Mouse (Mus musculus): ENCODE results near the gene Scml4. TPM values are rescaled to one million over a fixed set of nuclear protein-coding genes. Genes with fewer than 3 reads are reported as not detected.

Gene Scml4
- polyA plus RNA-seq, 1 experiment from 2014 or later: 7.1 TPM

GRCm38 (mm10) chr10:42941278-42941677, 81.1 kb downstream of the Scml4 start:
- WGBS: 45% methylated on average over 4 of the region's 4 CpGs
- H3K9me3 ChIP-seq: no peaks in the 10 kb centered on the region
- H3K36me3 ChIP-seq: no peaks in the 10 kb centered on the region
- peak; percentile 16; the same call in 1 of the 2 replicates for ATAC-seq (ENCODE audit: low FRiP score)
- H3K27ac ChIP-seq: peak overlapping the region; percentile 84
- H3K4me1 ChIP-seq (replicated peaks): peaks cover 19% of the 10 kb centered on the region
- peak overlapping the region; percentile 47 for H3K4me2 ChIP-seq
- peak overlapping the region; percentile 60; the same call in 1 of the 2 replicates for H3K9ac ChIP-seq
- H3K4me3 ChIP-seq: peak overlapping the region; percentile 23; the same call in 1 of the 2 replicates
- 0 out of 2 replicates have a peak, but pooled peaks cover 4% of the 10 kb centered on the region for H3K27me3 ChIP-seq

GRCm38 (mm10) chr10:42941697-42942221, 81.6 kb downstream of the Scml4 start:
- 0 out of 2 replicates have a peak, but pooled peaks cover 6% of the 10 kb centered on the region for H3K27me3 ChIP-seq
- peak; percentile 82 for ATAC-seq (ENCODE audit: low FRiP score)
- H3K27ac ChIP-seq: peak overlapping the region; percentile 84
- 22% methylated on average over 14 of the region's 14 CpGs for WGBS
- peak overlapping the region; percentile 60 for H3K9ac ChIP-seq
- peak overlapping the region; percentile 47 for H3K4me2 ChIP-seq
- H3K4me3 ChIP-seq: peak overlapping the region; percentile 23
- peaks cover 19% of the 10 kb centered on the region for H3K4me1 ChIP-seq (replicated peaks)
- H3K9me3 ChIP-seq: no peaks in the 10 kb centered on the region
- no peaks in the 10 kb centered on the region for H3K36me3 ChIP-seq

- 0 out of 2 replicates have a peak, but pooled peaks cover 8% of the 10 kb centered on the region for H3K27me3 ChIP-seq
- H3K4me2 ChIP-seq: no peak overlapping the region
- peak overlapping the region; percentile 84 for H3K27ac ChIP-seq
- no peak overlapping the region for H3K4me3 ChIP-seq
- H3K9me3 ChIP-seq: no peaks in the 10 kb centered on the region
- H3K4me1 ChIP-seq (replicated peaks): peaks cover 19% of the 10 kb centered on the region
- WGBS: 93% methylated on average over 3 of the region's 3 CpGs
- no peak overlapping the region; the same call in 1 of the 2 replicates for H3K9ac ChIP-seq
- ATAC-seq (ENCODE audit: low FRiP score): no peak
- H3K36me3 ChIP-seq: no peaks in the 10 kb centered on the region
Observed at GRCm38 (mm10) chr10:42942300-42942699, 82.1 kb downstream of the Scml4 start.

- H3K27ac ChIP-seq: no peak overlapping the region
- no peak overlapping the region for H3K9ac ChIP-seq
- no peaks in the 10 kb centered on the region for H3K9me3 ChIP-seq
- no peak overlapping the region for H3K4me2 ChIP-seq
- no peak overlapping the region for H3K4me3 ChIP-seq
- H3K4me1 ChIP-seq (replicated peaks): peaks cover 26% of the 10 kb centered on the region
- H3K36me3 ChIP-seq: no peaks in the 10 kb centered on the region
- 43% methylated on average over 4 of the region's 4 CpGs for WGBS
- H3K27me3 ChIP-seq: 0 out of 2 replicates have a peak, but pooled peaks cover 8% of the 10 kb centered on the region
- no peak for ATAC-seq (ENCODE audit: low FRiP score)
Observed at GRCm38 (mm10) chr10:42945316-42945715, 85.1 kb downstream of the Scml4 start.

GRCm38 (mm10) chr10:42947336-42947735, 87.2 kb downstream of the Scml4 start:
- Histone ChIP-seq H3K36me3 (no peaks in the 10 kb centered on the region), H3K9ac (no peak overlapping the region), H3K4me3 (no peak overlapping the region), H3K9me3 (no peaks in the 10 kb centered on the region), H3K27ac (no peak overlapping the region), H3K4me2 (no peak overlapping the region), H3K4me1 (replicated peaks) (peaks cover 30% of the 10 kb centered on the region), H3K27me3 (0 out of 2 replicates have a peak, but pooled peaks cover 8% of the 10 kb centered on the region)
- no peak for ATAC-seq (ENCODE audit: low FRiP score)
- WGBS: 92% methylated on average over 5 of the region's 5 CpGs

GRCm38 (mm10) chr10:42950252-42950751, 90.1 kb downstream of the Scml4 start:
- H3K36me3 ChIP-seq: no peaks in the 10 kb centered on the region
- H3K27ac ChIP-seq: no peak overlapping the region
- 0% methylated on average over 7 of the region's 8 CpGs for WGBS
- H3K4me3 ChIP-seq: no peak overlapping the region
- no peaks in the 10 kb centered on the region for H3K9me3 ChIP-seq
- 0 out of 2 replicates have a peak, but pooled peaks cover 10% of the 10 kb centered on the region for H3K27me3 ChIP-seq
- H3K9ac ChIP-seq: no peak overlapping the region
- H3K4me2 ChIP-seq: peak overlapping the region; percentile 43
- ATAC-seq (ENCODE audit: low FRiP score): peak; percentile 41
- H3K4me1 ChIP-seq (replicated peaks): peaks cover 30% of the 10 kb centered on the region

GRCm38 (mm10) chr10:42951078-42952045, 91.2 kb downstream of the Scml4 start:
- no peak overlapping the region for H3K4me3 ChIP-seq
- ATAC-seq (ENCODE audit: low FRiP score): peak; percentile 30
- H3K4me2 ChIP-seq: no peak overlapping the region; the same call in 1 of the 2 replicates
- H3K27ac ChIP-seq: peak overlapping the region; percentile 52
- H3K9me3 ChIP-seq: no peaks in the 10 kb centered on the region
- 0 out of 2 replicates have a peak, but pooled peaks cover 10% of the 10 kb centered on the region for H3K27me3 ChIP-seq
- peaks cover 30% of the 10 kb centered on the region for H3K4me1 ChIP-seq (replicated peaks)
- no peak overlapping the region for H3K9ac ChIP-seq
- 46% methylated on average over 20 of the region's 20 CpGs for WGBS
- no peaks in the 10 kb centered on the region for H3K36me3 ChIP-seq

- Histone ChIP-seq H3K4me1 (replicated peaks) (peaks cover 30% of the 10 kb centered on the region), H3K9me3 (no peaks in the 10 kb centered on the region), H3K4me3 (no peak overlapping the region), H3K36me3 (no peaks in the 10 kb centered on the region), H3K9ac (no peak overlapping the region), H3K4me2 (no peak overlapping the region), H3K27ac (peak overlapping the region; percentile 52), H3K27me3 (peaks cover 13% of the 10 kb centered on the region; the same call in 1 of the 2 replicates)
- no peak for ATAC-seq (ENCODE audit: low FRiP score)
- 53% methylated on average over 9 of the region's 9 CpGs for WGBS
Observed at GRCm38 (mm10) chr10:42952046-42952420, 91.9 kb downstream of the Scml4 start.

- Histone ChIP-seq H3K4me2 (no peak overlapping the region), H3K4me3 (no peak overlapping the region), H3K9me3 (no peaks in the 10 kb centered on the region), H3K9ac (no peak overlapping the region), H3K27ac (no peak overlapping the region), H3K27me3 (peaks cover 17% of the 10 kb centered on the region; the same call in 1 of the 2 replicates), H3K36me3 (no peaks in the 10 kb centered on the region), H3K4me1 (replicated peaks) (peaks cover 41% of the 10 kb centered on the region)
- no peak for ATAC-seq (ENCODE audit: low FRiP score)
- 78% methylated on average over 5 of the region's 5 CpGs for WGBS
Observed at GRCm38 (mm10) chr10:42953601-42954000, 93.4 kb downstream of the Scml4 start.

GRCm38 (mm10) chr10:42955205-42955604, 95.0 kb downstream of the Scml4 start:
- Histone ChIP-seq H3K9me3 (no peaks in the 10 kb centered on the region), H3K4me1 (replicated peaks) (peaks cover 42% of the 10 kb centered on the region), H3K36me3 (no peaks in the 10 kb centered on the region), H3K4me3 (no peak overlapping the region), H3K27ac (no peak overlapping the region), H3K4me2 (no peak overlapping the region), H3K9ac (no peak overlapping the region), H3K27me3 (peaks cover 17% of the 10 kb centered on the region; the same call in 1 of the 2 replicates)
- 96% methylated on average over 3 of the region's 3 CpGs for WGBS
- no peak for ATAC-seq (ENCODE audit: low FRiP score)

- H3K9me3 ChIP-seq: no peaks in the 10 kb centered on the region
- peak overlapping the region; percentile 31 for H3K4me3 ChIP-seq
- 6% methylated on average over 21 of the region's 21 CpGs for WGBS
- H3K4me1 ChIP-seq (replicated peaks): peaks cover 24% of the 10 kb centered on the region
- H3K27ac ChIP-seq: 0 out of 2 replicates have a peak overlapping the region, but pooled peaks have one; percentile 5
- H3K27me3 ChIP-seq: peaks cover 17% of the 10 kb centered on the region; the same call in 1 of the 2 replicates
- H3K36me3 ChIP-seq: no peaks in the 10 kb centered on the region
- H3K9ac ChIP-seq: peak overlapping the region; percentile 63
- peak overlapping the region; percentile 55 for H3K4me2 ChIP-seq
- peak; percentile 86 for ATAC-seq (ENCODE audit: low FRiP score)
Observed at GRCm38 (mm10) chr10:42957881-42958651, 97.9 kb downstream of the Scml4 start.
